Mouse (Mus musculus) cortical plate, adult 2 months (tissue): ENCODE results near the gene Map3k13. TPM values are rescaled to one million over a fixed set of nuclear protein-coding genes. Genes with fewer than 3 reads are reported as not detected.

Experiments used
- H3K27ac ChIP-seq: fragments of 200-500 bp; 2 replicates; pipeline ENCODE4 v1.5.1; 2012; ENCODE audit warnings: low read length, control low read depth, inconsistent platforms; ENCODE audit not compliant: insufficient read depth
- H3K4me1 ChIP-seq: fragments of 200-500 bp; 2 replicates; pipeline ENCODE4 v1.6.1; 2011; ENCODE audit warnings: low read length; ENCODE audit not compliant: control insufficient read depth, insufficient read depth
- H3K4me3 ChIP-seq: fragments of 200-500 bp; 2 replicates; pipeline ENCODE4 v1.5.1; 2011; ENCODE audit warnings: mild to moderate bottlenecking, low read length, control low read depth; ENCODE audit not compliant: insufficient read depth
- CTCF ChIP-seq: fragments of 200-500 bp; IDR thresholded peaks from 2 replicates; pipeline ENCODE4 v1.5.1; 2011; ENCODE audit warnings: mild to moderate bottlenecking, control low read depth, low read length; ENCODE audit not compliant: insufficient read depth; ENCODE audit errors: extremely low read depth
- POLR2A ChIP-seq: fragments of 200-500 bp; IDR thresholded peaks from 2 replicates; pipeline ENCODE4 v1.6.1; 2011; ENCODE audit warnings: mild to moderate bottlenecking, low read length, control low read depth; ENCODE audit not compliant: insufficient read depth; ENCODE audit errors: extremely low read depth
- polyA plus RNA-seq: library from polyadenylated mRNA; depleted of rRNA; stranded (reverse); fragments of >200 nt; gene quantifications from 2 replicates; pipeline ENCODE4 v1.2.3, GENCODE M21; 2012

Map3k13 gene
- polyA plus RNA-seq, 1 experiment, result 8.1 TPM

DNA sequence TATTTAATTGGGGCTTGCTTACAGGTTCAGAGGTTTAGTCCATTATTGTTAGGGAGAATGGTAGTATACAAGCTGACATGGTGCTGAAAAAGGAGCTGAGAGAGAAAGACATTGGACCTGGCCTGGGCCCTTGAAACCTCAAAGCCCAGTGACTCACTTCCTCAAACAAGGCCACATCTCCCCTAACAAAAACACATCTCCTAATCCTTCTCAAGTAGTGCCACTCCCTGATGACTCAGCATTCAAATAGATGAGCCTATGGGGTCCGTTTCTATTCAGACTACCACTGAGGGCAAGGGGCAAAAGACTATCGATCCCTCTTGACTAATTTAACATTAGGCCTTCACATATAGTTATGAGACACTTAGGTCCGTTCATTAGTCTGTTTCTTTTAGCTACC is 68.3 kb downstream of the Map3k13 start:
- Histone ChIP-seq H3K4me3 (no peak overlapping the region), H3K27ac (no peak overlapping the region), H3K4me1 (no peaks in the 10 kb centered on the region; the same call in none of the 2 replicates)
- no peak for TF ChIP-seq CTCF
- TF ChIP-seq POLR2A, result no peak

DNA sequence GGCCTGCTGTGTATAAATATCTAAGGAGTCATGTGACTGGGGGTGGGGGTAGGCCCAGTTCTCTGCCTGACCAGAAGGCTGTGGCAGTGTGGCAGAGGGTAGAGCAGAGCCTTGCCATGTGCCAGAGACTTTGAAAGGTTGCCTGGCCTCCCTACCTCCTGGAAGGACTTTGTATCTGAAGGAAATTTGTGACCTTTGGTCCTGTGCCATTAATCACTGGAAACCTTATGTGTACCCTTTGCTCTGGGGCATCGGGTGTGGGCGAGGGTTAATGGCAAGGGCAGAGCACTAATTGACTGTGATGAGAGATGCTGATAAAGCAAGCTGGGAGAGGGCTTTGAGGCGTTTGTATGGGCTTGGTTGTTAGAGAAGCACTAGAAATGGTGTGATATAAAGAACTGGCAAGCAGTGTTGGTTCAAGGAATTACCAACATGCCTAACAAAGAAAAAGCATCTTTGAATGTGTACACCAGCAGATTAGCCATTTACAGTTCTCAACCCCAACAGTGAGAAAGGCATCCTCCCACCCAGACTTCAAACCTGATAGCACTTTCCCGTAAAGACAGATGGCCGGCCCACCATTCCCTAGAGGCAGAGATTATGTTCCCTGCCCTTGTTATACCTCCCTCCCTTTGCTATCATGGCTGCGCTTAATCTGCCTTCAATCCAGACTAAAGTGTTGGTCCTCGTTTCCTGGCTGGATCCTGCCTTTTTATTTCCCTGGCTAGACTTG is 71.3 kb downstream of the Map3k13 start:
- no peak overlapping the region for H3K27ac ChIP-seq
- no peak for TF ChIP-seq POLR2A

DNA sequence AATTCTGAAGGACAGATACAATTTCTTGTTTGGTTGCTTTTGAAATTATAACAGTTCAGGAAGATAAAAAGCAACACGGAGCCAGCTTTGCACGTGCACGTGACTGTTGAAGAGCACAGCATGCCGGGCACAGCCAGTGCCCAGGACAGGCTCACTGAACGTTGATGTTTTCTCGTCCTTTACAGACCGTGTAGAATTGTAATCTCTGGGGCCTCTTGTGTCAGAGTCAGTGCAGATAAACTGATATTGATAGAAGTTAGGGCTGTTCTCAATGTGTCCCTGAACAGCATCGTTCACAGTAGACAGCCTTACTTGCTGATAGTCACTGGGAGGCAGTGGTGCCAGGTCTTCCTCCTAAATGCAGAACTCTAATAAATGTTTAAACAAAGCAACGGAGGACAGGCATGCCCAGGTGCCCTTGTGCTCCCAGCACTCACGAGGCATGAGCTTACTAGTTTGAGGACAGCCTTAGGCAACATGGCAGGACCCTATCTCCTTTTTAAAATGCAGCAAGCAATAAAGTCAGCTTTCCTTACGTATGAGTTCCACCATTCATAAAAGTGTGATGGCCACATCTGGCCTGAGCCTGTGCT is 71.9 kb downstream of the Map3k13 start:
- Histone ChIP-seq H3K27ac (no peak overlapping the region), H3K4me3 (no peak overlapping the region), H3K4me1 (no peaks in the 10 kb centered on the region; the same call in 1 of the 2 replicates)
- TF ChIP-seq POLR2A (no peak), CTCF (no peak)

More for the DNA sequence above, 71.3 kb downstream of the Map3k13 start:
- Histone ChIP-seq H3K4me3 (no peak overlapping the region), H3K4me1 (no peaks in the 10 kb centered on the region; the same call in 1 of the 2 replicates)

DNA sequence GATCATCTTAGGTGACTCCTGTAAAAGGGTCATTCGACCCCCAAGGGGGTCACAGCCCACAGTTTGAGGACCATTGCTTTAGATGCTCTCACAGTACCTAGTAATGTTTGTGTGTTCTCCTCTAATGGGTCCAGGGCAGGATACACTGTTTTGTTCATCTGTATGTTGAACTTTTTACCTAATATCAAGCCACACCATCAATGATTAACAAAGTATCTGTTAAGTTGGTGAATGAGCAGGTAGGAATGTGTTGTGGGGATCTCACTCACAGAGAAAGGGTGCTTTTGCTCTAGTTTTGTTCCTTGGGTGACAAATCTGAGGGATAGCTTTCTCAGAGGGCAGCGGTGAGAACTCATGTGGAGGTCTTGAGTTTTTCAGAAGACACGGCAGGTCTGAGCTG is 73.6 kb downstream of the Map3k13 start:
- Histone ChIP-seq H3K27ac (no peak overlapping the region), H3K4me1 (no peaks in the 10 kb centered on the region; the same call in 1 of the 2 replicates), H3K4me3 (no peak overlapping the region)
- TF ChIP-seq POLR2A (no peak), CTCF (no peak)

DNA sequence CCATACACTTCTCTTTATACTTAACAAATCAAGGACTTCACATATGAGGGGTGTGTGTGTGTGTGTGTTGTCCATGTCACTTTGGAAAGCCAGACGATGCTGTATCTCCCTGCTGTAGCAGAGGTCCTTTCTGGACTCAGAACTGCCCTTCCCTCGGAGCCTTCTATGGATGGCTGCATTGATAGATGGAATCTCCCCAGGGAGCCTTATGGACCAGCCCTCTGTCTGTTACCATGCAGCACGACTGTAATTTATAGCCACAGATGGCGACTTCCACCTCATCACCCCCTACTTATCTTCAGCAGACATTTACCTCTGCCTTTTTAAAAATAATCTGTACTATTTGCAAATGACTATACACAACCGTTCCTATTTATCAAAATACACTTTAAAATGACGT is 74.5 kb downstream of the Map3k13 start:
- TF ChIP-seq POLR2A (no peak), CTCF (no peak)
- Histone ChIP-seq H3K4me3 (no peak overlapping the region), H3K4me1 (no peaks in the 10 kb centered on the region; the same call in 1 of the 2 replicates), H3K27ac (no peak overlapping the region)

DNA sequence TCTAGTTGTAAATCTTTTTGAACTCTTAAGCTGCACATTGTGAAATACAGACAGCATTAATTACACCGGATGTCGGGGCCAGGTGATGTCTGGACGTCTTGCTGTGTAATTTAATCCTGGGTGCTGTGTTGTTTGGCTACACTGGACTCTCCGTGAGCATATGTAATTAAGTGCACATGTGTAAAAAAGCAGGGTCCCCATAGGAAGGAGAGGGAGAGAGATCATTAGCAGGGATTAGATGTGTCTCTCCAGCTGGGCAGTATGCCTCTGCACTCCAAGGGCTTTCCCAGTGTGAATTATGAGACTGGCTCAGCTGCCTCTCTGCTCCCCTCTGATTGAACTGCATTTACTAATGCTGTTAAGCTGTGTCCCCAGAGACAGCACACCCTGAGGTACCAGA is 75.7 kb downstream of the Map3k13 start:
- Histone ChIP-seq H3K4me1 (no peaks in the 10 kb centered on the region; the same call in 1 of the 2 replicates), H3K4me3 (no peak overlapping the region), H3K27ac (no peak overlapping the region)
- TF ChIP-seq CTCF, result no peak
- no peak for TF ChIP-seq POLR2A

DNA sequence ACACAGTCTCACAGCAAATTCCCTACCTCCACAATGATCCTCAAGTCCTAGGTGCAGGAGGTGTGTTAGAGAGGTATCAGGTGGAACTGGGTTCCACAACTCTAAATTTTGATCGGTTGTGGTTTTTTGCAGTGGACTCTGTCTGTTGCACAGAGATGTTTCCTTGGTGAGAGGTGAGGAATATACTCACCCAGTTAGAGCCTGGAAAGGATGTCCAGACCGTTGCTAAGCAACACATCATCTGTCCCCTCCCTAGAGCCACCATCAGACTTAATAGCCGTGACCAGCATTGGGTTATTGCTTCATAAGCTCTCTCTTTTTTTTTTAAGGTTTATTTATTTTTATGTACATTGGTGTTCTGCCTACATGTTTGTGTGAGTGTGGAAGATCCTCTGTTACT is 83.6 kb downstream of the Map3k13 start:
- peaks cover 5% of the 10 kb centered on the region for H3K4me1 ChIP-seq
- H3K4me3 ChIP-seq, result no peak overlapping the region
- no peak overlapping the region for H3K27ac ChIP-seq
- TF ChIP-seq CTCF (no peak), POLR2A (no peak)

DNA sequence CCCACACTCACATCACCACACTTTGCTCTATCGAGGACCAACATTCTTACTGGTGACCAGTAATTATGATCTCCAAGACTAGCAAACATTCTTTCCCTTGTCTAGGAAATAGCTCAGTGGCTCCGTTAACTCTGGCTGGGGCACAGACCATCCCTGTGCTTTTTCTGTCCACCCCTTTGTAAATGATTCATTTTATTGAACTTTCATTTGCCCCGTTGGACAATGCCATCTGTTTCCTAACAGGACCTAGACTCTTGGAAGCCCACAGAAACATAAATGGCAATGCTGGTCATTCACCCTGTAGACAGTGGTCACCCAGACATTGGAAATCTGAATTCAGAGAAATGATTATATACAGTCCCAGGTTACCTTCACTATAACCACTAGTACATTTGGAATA is 84.7 kb downstream of the Map3k13 start:
- Histone ChIP-seq H3K4me1 (peaks cover 5% of the 10 kb centered on the region), H3K27ac (no peak overlapping the region), H3K4me3 (no peak overlapping the region)
- TF ChIP-seq CTCF (no peak), POLR2A (no peak)

DNA sequence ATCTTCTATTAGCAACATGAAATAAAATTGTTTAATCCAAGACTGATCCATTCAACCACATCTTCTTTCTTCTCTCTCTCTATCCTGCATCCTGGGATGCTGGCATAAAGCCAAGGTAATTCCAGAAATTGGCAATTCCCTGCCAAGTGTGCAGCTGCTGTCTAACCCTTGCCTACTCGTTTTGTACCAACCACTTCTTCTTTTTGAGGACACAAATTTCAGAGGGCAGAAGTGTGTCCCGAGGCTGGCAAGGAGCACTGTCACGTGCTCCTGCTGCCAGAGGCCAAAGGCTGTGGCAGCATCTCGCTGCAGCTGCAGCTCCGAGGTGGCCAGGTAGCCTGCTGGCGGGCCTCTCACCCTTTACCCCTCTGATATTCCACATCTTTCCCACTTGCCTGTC is 87.0 kb downstream of the Map3k13 start:
- Histone ChIP-seq H3K27ac (peak overlapping the region; percentile 50; the same call in 1 of the 2 replicates), H3K4me3 (no peak overlapping the region), H3K4me1 (peaks cover 5% of the 10 kb centered on the region)
- TF ChIP-seq CTCF (no peak), POLR2A (no peak)

DNA sequence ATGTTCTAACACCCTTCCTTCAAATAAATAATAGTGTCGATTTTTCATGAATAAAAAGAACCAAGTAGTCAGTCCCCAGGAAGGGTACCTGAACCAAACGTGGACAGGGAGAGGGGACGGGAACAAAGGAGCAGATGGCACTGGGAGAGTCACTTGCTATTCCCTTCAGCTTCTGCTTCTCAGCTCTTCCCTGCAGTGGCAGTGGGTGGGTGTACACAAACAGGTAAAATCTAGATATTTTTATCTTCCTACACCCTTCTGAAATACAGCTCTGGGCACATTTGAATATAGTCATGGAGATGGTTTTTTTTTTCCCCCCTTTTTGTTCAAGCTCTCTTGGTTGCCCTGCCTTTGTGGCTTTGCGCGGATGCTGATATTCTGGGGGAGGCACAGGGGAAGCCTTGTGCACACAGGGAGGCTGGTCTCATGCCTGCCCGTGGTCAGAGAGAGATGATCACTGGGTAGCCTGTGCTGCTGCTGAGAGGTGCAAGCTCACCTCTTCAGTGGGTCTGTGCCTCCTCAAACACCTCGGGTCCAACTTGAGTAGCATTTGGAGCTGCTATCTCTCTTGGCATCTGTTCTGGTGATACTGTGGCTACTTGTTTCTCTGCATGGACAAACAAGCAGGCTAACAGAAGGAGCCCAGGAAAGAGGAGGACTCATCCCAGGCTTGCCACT is 87.6 kb downstream of the Map3k13 start:
- no peak for TF ChIP-seq CTCF
- TF ChIP-seq POLR2A, result no peak
- Histone ChIP-seq H3K4me1 (peaks cover 5% of the 10 kb centered on the region), H3K27ac (peak overlapping the region; percentile 51; the same call in 1 of the 2 replicates), H3K4me3 (no peak overlapping the region)
